Mouse (Mus musculus): ENCODE data around the gene Mlh3. TPM values are rescaled to one million over a fixed set of nuclear protein-coding genes. Genes with fewer than 3 reads are reported as not detected.

Mlh3 gene
- polyA plus RNA-seq, 1 experiment from 2014 or later: 4.0 TPM

GRCm38 (mm10) chr12:85280105-85280844 lies 9.9 kb upstream of the Mlh3 start:
- Histone ChIP-seq H3K9me3 (replicated peaks) (no peaks in the 10 kb centered on the region), H3K4me2 (peak overlapping the region; percentile 71), H3K4me1 (peaks cover 36% of the 10 kb centered on the region), H3K4me3 (peak overlapping the region; percentile 78), H3K27me3 (replicated peaks) (no peaks in the 10 kb centered on the region), H3K36me3 (peaks cover 20% of the 10 kb centered on the region), H3K27ac (peak overlapping the region; percentile 89), H3K9ac (peak overlapping the region; percentile 85)
- peak; percentile 88 for ATAC-seq
- WGBS (ENCODE audit: insufficient replicate concordance): under 1% methylated on average over 31 of the region's 31 CpGs

- peak overlapping the region; percentile 89 for H3K27ac ChIP-seq
- peaks cover 27% of the 10 kb centered on the region for H3K36me3 ChIP-seq
- no peaks in the 10 kb centered on the region for H3K9me3 ChIP-seq (replicated peaks)
- peak overlapping the region; percentile 78 for H3K4me3 ChIP-seq
- peaks cover 36% of the 10 kb centered on the region for H3K4me1 ChIP-seq
- H3K4me2 ChIP-seq: peak overlapping the region; percentile 71
- WGBS (ENCODE audit: insufficient replicate concordance): 3% methylated on average over 10 of the region's 10 CpGs
- no peaks in the 10 kb centered on the region for H3K27me3 ChIP-seq (replicated peaks)
- peak overlapping the region; percentile 85 for H3K9ac ChIP-seq
- ATAC-seq: peak; percentile 62
Measured at GRCm38 (mm10) chr12:85279396-85280080, 9.1 kb upstream of the Mlh3 start.

- Histone ChIP-seq H3K36me3 (peaks cover 33% of the 10 kb centered on the region), H3K9me3 (replicated peaks) (no peaks in the 10 kb centered on the region), H3K27me3 (replicated peaks) (no peaks in the 10 kb centered on the region), H3K9ac (peak overlapping the region; percentile 52; the same call in 1 of the 2 replicates), H3K27ac (peak overlapping the region; percentile 77), H3K4me1 (peaks cover 39% of the 10 kb centered on the region), H3K4me2 (peak overlapping the region; percentile 71), H3K4me3 (peak overlapping the region; percentile 78)
- WGBS (ENCODE audit: insufficient replicate concordance): 53% methylated on average over 10 of the region's 10 CpGs
- peak; percentile 80 for ATAC-seq
Measured at GRCm38 (mm10) chr12:85278919-85279318, 8.5 kb upstream of the Mlh3 start.

GRCm38 (mm10) chr12:85276273-85276672 lies 5.9 kb upstream of the Mlh3 start:
- Histone ChIP-seq H3K9ac (no peak overlapping the region), H3K36me3 (peaks cover 34% of the 10 kb centered on the region), H3K4me3 (no peak overlapping the region), H3K4me2 (no peak overlapping the region), H3K27ac (no peak overlapping the region), H3K27me3 (replicated peaks) (no peaks in the 10 kb centered on the region), H3K4me1 (peaks cover 52% of the 10 kb centered on the region), H3K9me3 (replicated peaks) (no peaks in the 10 kb centered on the region)
- ATAC-seq: no peak
- WGBS (ENCODE audit: insufficient replicate concordance): 82% methylated on average over 5 of the region's 5 CpGs

GRCm38 (mm10) chr12:85273508-85273907 lies 3.1 kb upstream of the Mlh3 start:
- no peak overlapping the region for H3K4me2 ChIP-seq
- peaks cover 45% of the 10 kb centered on the region for H3K4me1 ChIP-seq
- H3K36me3 ChIP-seq: peaks cover 42% of the 10 kb centered on the region
- no peak for ATAC-seq
- WGBS (ENCODE audit: insufficient replicate concordance): 73% methylated on average over 10 of the region's 10 CpGs
- no peaks in the 10 kb centered on the region for H3K27me3 ChIP-seq (replicated peaks)
- no peak overlapping the region for H3K9ac ChIP-seq
- no peaks in the 10 kb centered on the region for H3K9me3 ChIP-seq (replicated peaks)
- no peak overlapping the region for H3K4me3 ChIP-seq
- no peak overlapping the region for H3K27ac ChIP-seq

GRCm38 (mm10) chr12:85271843-85272206 lies 1.4 kb upstream of the Mlh3 start:
- Histone ChIP-seq H3K36me3 (peaks cover 44% of the 10 kb centered on the region), H3K9me3 (replicated peaks) (no peaks in the 10 kb centered on the region), H3K4me1 (peaks cover 33% of the 10 kb centered on the region), H3K27ac (no peak overlapping the region), H3K9ac (no peak overlapping the region), H3K4me3 (no peak overlapping the region), H3K27me3 (replicated peaks) (no peaks in the 10 kb centered on the region), H3K4me2 (no peak overlapping the region)
- 60% methylated on average over 4 of the region's 4 CpGs for WGBS (ENCODE audit: insufficient replicate concordance)
- ATAC-seq: peak; percentile 60

- H3K4me2 ChIP-seq: peak overlapping the region; percentile 77
- 0 out of 2 replicates have a peak overlapping the region, but pooled peaks have one; percentile 24 for H3K9ac ChIP-seq
- peak overlapping the region; percentile 18; the same call in 1 of the 2 replicates for H3K27ac ChIP-seq
- ATAC-seq: no peak
- WGBS (ENCODE audit: insufficient replicate concordance): 54% methylated on average over 7 of the region's 7 CpGs
- H3K27me3 ChIP-seq (replicated peaks): no peaks in the 10 kb centered on the region
- peaks cover 33% of the 10 kb centered on the region for H3K4me1 ChIP-seq
- H3K9me3 ChIP-seq (replicated peaks): no peaks in the 10 kb centered on the region
- no peak overlapping the region for H3K4me3 ChIP-seq
- peaks cover 39% of the 10 kb centered on the region for H3K36me3 ChIP-seq
Measured at GRCm38 (mm10) chr12:85271132-85271842, 888 bp upstream of the Mlh3 start.

- H3K4me1 ChIP-seq: peaks cover 33% of the 10 kb centered on the region
- no peaks in the 10 kb centered on the region for H3K27me3 ChIP-seq (replicated peaks)
- H3K4me3 ChIP-seq: peak overlapping the region; percentile 76
- peak overlapping the region; percentile 77 for H3K4me2 ChIP-seq
- H3K36me3 ChIP-seq: peaks cover 25% of the 10 kb centered on the region
- no peaks in the 10 kb centered on the region for H3K9me3 ChIP-seq (replicated peaks)
- WGBS (ENCODE audit: insufficient replicate concordance): 49% methylated on average over 3 of the region's 3 CpGs
- peak overlapping the region; percentile 75 for H3K27ac ChIP-seq
- no peak for ATAC-seq
- peak overlapping the region; percentile 75 for H3K9ac ChIP-seq
Measured at GRCm38 (mm10) chr12:85269821-85270220, 578 bp downstream of the Mlh3 start.

GRCm38 (mm10) chr12:85266248-85266647 lies 4.2 kb downstream of the Mlh3 start:
- 66% methylated on average over 3 of the region's 3 CpGs for WGBS (ENCODE audit: insufficient replicate concordance)
- Histone ChIP-seq H3K9ac (no peak overlapping the region), H3K9me3 (replicated peaks) (no peaks in the 10 kb centered on the region), H3K27ac (no peak overlapping the region), H3K4me3 (no peak overlapping the region), H3K4me2 (no peak overlapping the region), H3K36me3 (peaks cover 15% of the 10 kb centered on the region; the same call in 1 of the 2 replicates), H3K4me1 (peaks cover 12% of the 10 kb centered on the region), H3K27me3 (replicated peaks) (no peaks in the 10 kb centered on the region)
- ATAC-seq: no peak

- no peak for ATAC-seq
- Histone ChIP-seq H3K9me3 (replicated peaks) (no peaks in the 10 kb centered on the region), H3K4me3 (no peak overlapping the region), H3K9ac (no peak overlapping the region), H3K4me2 (no peak overlapping the region), H3K27ac (no peak overlapping the region), H3K27me3 (replicated peaks) (no peaks in the 10 kb centered on the region), H3K36me3 (peaks cover 15% of the 10 kb centered on the region; the same call in 1 of the 2 replicates), H3K4me1 (peaks cover 2% of the 10 kb centered on the region)
- WGBS (ENCODE audit: insufficient replicate concordance): 67% methylated on average over 7 of the region's 7 CpGs
Measured at GRCm38 (mm10) chr12:85264940-85265339, 5.5 kb downstream of the Mlh3 start.

GRCm38 (mm10) chr12:85264531-85264930 lies 5.9 kb downstream of the Mlh3 start:
- Histone ChIP-seq H3K36me3 (peaks cover 15% of the 10 kb centered on the region; the same call in 1 of the 2 replicates), H3K4me1 (no peaks in the 10 kb centered on the region), H3K9me3 (replicated peaks) (no peaks in the 10 kb centered on the region), H3K27ac (no peak overlapping the region), H3K27me3 (replicated peaks) (no peaks in the 10 kb centered on the region), H3K4me2 (no peak overlapping the region), H3K9ac (no peak overlapping the region), H3K4me3 (no peak overlapping the region)
- ATAC-seq: no peak
- 84% methylated on average over 8 of the region's 8 CpGs for WGBS (ENCODE audit: insufficient replicate concordance)

GRCm38 (mm10) chr12:85263190-85263589 lies 7.2 kb downstream of the Mlh3 start:
- Histone ChIP-seq H3K4me1 (no peaks in the 10 kb centered on the region), H3K36me3 (peaks cover 15% of the 10 kb centered on the region), H3K27ac (no peak overlapping the region), H3K9ac (no peak overlapping the region), H3K9me3 (replicated peaks) (no peaks in the 10 kb centered on the region), H3K27me3 (replicated peaks) (no peaks in the 10 kb centered on the region), H3K4me2 (no peak overlapping the region), H3K4me3 (no peak overlapping the region)
- 61% methylated on average over 5 of the region's 5 CpGs for WGBS (ENCODE audit: insufficient replicate concordance)
- ATAC-seq: no peak
